Mouse (Mus musculus): ENCODE results near the gene Xpnpep3.
"Not testable (repeated sequence)": the region's sequence is repeated elsewhere in the genome, so short reads cannot be mapped to it uniquely, and the experiment has no call there.

The Xpnpep3 gene

DNA sequence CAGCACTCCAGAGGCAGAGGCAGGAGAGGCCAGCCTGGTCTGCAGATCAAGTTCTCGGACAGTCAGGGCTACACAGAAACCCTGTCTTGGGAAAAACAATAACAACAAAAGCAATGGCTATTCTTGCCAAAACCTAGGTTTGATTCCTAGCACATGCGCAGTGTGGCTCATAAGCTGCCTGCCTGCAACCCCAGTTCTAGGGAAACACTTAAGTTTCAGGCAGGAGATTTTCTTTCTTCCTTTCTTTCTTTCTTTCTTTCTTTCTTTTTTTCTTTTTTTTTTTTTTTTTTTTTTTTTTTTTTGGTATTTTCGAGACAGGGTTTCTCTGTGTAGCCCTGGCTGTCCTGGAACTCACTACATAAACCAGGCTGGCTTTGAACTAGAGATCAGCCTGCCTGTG, 80.3 kb downstream of the Xpnpep3 start:
- not testable (repeated sequence) for DNase-seq (ENCODE audit: low read depth)

- no peak for DNase-seq (ENCODE audit: low read depth)
Observed at GRCm38 (mm10) chr15:81480977-81481379, 81.0 kb downstream of the Xpnpep3 start.

DNA sequence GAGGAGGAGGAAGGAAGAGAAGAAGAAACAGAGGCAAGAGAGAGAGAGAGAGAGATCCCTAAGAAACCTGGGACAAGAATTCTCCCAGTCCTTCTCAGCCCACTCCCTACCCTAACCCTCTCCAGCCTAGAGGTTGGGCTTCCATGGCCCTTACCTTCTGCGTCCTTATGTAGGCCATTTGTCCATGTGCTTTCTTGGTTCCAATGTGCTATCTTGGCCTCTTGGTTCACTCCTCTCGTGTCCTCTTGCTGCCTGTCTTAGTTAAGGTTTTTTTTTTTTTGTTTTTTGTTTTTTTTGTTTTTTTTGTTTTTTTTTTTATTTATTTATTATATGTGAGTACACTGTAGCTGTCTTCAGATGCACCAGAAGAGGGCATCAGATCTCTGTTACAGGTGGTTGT, 83.0 kb downstream of the Xpnpep3 start:
- DNase-seq (ENCODE audit: low read depth), result no peak

DNA sequence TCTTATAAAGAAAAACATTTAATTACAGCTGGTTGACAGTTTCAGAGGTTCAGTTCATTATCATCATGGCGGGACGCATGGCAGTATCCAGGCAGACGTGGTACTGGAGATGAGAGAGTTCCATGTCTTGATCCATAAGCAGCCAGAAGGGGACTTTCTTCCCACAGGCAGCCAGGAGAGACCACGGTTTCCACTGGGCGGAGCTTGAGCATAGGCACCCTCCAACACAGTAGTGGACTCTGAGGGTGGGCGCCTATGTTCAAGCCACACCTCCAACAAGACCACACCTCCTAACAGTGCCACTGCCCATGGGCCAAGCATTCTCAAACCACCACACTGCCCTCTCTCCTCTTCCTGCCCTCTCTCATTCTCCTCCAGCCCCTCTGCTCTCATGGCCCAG, 83.8 kb downstream of the Xpnpep3 start:
- no peak for DNase-seq (ENCODE audit: low read depth)

DNA sequence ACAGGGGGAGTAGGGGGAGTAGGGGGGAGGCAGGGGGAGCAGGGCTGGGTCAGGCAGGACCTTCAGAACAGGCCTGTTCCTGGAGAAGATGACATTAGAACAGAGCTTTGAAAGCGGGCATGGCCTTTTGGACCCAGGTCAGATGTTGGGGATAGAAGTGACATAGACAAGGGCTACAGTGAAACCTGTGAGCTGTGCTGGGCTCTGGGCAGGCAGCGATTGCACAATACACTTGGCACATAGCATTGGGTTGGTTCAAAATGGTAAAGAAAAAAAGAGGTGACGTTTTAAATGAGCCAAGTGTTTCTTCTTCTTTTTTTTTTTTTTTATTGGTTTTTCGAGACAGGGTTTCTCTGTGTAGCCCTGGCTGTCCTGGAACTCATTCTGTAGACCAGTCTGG, 85.5 kb downstream of the Xpnpep3 start:
- DNase-seq (ENCODE audit: low read depth), result peak; percentile 46

GRCm38 (mm10) chr15:81503466-81503865, 103.5 kb downstream of the Xpnpep3 start:
- no peak for DNase-seq (ENCODE audit: low read depth)

DNA sequence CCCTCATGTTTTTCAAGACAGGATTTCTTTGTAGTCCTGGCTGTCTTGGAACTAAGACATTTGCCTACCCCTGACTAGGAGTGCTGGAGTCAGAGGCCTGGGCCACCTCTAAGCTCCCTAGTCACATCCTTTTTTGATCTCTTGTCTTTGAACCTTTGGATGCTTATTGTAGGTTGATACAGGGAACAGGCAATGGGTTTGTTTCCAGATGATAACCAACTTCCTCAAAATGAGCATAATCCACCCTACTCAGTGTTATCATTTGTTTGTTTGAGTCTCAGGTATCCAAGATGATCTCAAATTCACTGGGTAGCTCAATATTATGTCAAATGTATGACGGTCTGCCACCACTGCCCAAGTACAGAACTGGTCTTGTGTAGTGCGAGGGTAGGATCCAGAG, 104.1 kb downstream of the Xpnpep3 start:
- no peak for DNase-seq (ENCODE audit: low read depth)

Data from NIH3T3 (cell line).